Mouse (Mus musculus): ENCODE data around the gene Tas1r1.

Gene Tas1r1

DNA sequence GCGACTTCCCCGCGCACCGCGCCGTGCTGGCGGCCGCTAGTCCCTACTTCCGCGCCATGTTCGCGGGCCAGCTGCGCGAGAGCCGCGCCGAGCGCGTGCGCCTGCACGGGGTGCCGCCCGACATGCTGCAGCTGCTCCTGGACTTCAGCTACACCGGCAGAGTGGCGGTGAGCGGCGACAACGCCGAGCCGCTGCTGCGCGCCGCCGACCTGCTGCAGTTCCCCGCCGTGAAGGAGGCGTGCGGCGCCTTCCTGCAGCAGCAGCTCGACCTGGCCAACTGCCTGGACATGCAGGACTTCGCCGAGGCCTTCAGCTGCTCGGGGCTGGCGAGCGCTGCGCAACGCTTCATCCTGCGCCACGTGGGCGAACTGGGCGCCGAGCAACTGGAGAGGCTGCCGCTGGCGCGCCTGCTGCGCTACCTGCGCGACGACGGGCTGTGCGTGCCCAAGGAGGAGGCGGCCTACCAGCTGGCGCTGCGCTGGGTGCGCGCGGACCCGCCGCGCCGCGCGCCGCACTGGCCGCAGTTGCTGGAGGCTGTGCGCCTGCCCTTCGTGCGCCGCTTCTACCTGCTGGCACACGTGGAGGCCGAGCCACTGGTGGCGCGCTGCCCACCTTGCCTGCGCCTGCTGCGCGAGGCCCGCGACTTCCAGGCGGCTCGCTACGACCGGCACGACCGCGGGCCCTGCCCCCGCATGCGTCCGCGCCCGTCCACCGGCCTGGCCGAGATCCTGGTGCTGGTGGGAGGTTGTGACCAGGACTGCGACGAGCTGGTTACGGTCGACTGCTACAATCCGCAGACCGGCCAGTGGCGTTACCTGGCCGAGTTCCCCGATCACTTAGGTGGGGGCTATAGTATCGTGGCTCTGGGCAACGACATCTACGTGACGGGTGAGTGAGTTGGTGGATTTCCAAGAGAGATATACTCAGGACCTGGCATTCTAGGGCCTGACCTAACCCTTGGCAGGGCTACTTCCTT is 29.0 kb downstream of the Tas1r1 start:
- DNase-seq: peak; percentile 46 to 55

DNA sequence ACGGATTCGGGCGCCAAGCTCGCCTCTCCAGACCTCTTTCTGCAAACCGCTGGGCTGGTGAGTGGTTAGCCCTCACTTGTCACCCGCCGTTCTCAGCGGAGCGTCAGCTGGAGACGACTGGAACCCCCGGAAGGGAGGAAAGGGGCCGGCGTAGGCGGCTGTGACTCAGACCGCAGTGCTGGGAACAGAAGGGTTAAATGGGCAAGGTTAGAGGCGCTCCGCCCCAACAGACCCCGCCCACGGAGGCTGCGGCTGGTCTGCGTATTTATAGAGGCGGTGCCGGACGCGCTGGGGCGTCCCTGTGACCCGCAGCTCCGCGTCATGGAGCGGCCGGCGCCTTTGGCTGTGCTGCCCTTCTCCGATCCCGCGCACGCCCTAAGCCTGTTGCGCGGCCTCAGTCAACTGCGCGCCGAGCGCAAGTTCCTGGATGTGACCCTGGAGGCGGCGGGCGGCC is 29.7 kb downstream of the Tas1r1 start, which contains the start of gene Klhl21:
Gene Klhl21, plus strand, starts transcription at position 182 of the 454 bp plus-strand sequence.
- DNase-seq: peak; percentile 94

DNA sequence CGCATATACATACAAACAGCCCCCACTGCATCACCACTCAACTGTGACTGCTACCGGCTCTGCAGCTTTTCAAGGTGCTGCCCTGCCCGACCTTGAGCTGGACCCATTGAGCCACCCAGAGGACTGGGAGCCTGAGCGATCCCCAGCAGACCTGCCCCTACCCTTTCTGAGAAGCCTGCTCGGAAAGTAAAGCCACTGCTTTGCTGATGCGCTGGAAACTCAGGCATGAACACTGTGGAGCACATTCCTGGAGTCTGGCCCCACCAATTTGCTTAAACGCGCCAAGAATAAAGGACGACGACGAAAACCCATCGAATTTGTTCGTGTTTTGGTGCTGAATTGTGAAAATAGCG is 30.2 kb downstream of the Tas1r1 start:
- DNase-seq: no peak

DNA sequence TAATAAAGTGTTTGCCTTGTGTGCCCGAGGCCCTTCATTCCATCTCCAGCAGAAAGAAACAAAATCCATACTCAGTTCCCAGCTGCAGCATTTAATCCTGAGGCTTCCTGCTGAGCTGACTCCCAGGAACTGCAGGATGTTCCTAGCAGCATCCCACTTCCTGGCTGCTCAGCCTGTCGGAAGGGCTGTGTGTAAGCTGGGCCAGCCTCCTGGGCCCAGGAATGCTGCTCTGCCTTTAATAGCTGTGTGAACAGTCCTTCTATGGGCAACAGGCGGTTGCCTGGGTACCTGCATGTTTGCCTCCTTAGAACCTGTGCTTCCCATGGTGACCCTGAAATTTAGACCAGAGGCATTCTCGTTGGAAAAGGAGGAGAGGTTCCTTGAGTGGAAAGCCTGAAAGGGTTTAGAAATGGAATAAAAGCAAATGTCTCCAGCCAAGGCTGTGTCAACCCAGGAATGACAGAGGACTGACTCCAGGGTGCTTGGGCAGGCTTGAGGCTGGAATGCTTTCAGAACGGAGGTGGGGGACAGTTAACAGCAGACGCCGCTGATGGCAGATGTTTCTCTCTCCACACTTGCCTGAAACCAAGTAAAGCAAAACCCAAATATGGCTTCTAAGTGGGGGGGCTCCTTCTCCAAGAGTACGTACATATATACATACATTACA is 30.8 kb downstream of the Tas1r1 start:
- peak; percentile 47 to 67 for DNase-seq

DNA sequence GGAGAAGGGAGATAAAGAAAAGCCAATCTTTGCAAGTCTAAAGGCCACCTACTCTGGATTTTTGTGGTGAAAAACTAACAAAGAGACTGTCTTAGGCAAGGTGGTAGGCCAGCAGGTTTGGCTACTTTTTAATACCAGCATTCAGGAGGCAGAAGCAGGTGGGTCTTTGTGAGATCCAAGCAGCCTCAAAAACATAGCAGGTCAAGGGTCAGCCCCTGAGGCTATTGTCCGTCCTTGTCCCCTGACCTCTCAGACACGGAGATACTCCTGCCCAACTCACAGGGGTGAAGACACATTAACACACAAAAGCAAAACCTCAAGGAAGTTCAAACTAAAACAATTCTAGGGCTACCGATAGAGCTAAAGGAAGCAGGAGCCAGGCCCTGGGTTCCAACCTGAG is 31.6 kb downstream of the Tas1r1 start:
- no peak for DNase-seq

DNA sequence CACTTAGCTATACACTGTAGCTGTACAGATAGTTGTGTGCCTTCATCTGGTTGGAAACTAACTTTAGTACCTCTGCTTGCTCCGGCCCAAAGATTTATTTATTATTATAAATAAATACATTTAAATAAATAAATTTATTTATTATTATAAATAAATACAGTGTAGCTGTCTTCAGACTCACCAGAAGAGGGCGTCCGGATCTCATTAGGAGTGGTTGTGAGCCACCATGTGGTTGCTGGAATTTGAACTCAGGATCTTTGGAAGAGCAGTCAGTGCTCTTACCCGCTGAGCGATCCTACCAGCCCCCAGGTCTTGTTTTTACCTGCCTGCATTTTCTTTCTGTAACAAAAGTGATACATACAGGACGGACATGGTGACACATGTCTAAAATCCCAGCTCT is 32.2 kb downstream of the Tas1r1 start:
- DNase-seq: no peak

DNA sequence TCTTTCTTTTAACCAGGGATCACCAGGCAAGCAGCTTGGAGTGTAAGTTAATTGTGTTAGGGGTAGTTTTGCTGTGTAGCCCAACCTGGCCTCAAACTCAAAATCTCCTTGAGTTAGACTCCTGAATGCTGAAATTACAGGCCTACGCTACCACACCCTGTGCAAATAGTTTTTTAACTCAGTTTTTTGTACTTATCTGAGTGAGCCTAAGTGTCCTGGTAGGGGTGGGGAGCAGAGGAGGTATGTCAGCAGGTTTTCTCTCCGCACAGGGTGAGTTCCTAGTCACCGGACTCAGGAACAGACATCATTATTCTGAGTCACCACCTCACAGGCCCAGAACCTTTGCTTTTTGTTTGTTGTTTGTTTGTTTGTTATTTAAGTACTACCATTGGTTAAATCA is 36.3 kb downstream of the Tas1r1 start:
- no peak for DNase-seq

DNA sequence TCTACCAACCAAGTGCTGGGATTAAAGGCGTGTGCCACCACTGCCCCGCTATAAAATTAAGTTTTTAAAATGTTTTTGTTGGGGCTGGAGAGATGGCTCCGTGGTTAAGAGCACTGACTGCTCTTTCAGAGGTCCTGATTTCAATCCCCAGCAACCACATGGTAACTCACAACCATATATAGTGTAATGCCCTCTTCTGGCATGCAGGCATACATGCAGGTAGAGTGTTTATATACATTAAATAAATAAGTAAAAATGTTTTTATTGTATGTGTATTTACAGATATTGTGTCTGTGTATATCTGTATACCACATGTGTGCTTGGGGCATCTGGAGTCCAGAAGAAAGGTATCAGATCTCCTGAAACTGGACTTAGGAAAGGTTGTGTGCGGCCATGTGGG is 37.0 kb downstream of the Tas1r1 start:
- no peak for DNase-seq

DNA sequence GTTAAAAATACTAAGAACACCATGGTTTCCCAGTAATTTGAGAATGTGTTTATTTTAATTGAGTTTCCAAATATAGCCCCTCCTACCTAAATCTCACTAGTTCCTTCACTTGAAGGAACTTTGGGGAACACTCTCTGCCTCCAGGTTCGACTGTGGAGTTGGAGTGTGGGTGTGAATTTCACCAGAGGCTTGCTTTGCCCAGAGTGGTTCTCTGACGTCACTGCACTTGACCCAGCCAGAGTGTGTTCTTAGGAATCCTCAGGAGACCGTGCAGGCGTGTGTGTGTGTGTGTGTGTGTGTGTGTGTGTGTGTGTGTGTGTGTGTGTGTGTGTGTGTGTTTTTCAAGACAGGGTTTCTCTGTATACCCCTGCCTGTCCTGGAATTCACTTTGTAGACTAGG is 37.5 kb downstream of the Tas1r1 start:
- no peak for DNase-seq

DNA sequence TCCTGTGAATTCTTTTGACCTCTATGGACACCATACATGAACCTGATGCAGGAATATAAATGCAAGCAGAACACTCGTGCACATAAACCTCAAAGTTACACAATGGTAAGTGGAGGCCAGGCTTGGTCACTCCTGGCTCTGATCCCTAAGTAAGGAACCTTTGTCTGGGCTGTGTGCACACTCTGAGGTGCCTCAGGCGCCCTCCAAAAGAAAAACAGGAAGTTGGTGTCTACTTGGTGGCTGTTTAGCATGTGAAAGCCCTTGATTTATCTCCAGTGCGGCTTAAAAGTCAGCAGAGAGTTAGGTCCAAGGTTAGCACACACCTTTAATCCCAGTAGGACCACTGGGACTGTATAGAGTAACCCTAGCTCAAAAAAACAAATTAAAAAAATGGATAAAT is 38.9 kb downstream of the Tas1r1 start:
- DNase-seq: no peak

DNA sequence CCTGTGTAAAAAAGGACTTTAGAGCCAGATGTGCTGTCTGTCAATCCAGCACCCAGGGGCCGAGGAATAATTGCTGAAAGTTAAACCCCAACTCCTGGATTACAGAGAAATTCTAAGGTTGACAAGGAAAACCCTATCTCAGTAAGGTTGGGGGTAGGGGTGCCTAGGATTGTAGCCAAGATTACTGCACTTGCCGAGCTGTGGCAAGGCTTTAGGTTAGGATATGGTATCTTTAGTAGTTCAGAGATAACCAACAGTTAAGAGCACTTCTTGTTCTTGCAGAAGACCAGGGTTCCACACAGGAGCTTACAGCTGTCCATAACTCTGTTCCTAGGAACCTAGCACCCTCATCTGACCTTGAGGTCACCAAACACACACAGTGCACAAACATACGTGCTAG is 40.7 kb downstream of the Tas1r1 start:
- no peak for DNase-seq

DNA sequence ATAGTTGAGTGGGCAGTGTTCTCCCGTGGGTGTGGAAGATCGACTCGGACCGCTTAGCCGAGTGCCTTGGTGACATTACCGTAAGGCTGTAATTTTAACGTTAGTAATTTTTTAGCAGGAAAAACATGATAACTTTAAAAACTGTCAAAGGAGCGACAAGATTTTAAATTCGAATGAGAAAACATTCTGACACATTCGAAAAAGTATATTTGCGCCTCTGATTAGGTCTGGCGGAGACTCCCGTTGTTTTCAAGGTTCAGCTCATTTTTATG is 41.5 kb downstream of the Tas1r1 start:
- DNase-seq: no peak

DNA sequence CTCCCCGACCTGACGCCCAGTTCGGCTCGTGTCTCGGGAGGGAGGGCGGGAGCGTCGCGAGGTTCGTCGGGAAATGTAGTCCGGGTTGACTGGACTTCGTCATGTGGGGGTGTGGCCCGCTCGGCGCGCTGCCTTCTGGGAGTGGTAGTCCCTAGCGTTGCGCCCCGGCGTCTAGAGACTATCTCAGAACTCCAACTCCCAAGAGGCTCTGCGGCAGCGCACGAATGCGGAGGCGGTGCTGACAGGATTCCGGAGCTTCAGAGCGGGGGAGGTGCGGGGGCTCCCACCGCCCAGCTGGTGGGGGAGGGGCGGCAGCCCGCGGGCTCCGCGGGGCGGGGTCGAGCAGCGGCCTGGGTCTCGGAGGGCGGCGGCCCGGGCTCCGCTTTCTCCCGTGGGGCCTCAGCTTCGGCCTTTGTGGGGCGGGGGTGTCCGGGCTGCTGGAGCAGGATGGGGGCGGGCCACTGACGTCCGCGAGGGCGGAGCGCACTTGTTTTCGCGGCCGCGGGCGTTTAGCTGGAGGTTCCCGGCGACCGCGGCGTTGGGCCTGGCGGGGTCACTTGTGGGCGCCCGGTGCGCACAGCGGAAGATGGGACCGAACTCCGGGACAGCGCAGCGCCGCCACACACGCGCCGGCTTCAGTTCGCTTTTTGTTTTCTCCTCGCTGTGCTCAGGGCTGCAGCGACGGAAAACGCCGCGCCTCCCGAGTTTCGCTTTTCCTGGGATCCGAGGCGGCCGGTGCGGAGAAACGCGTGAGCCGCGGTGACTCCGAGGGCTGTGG is 42.0 kb downstream of the Tas1r1 start, which contains the start of gene Phf13:
Gene Phf13, minus strand, starts transcription at position 86 of the 778 bp plus-strand sequence.
- peak; percentile 99 for DNase-seq

DNA sequence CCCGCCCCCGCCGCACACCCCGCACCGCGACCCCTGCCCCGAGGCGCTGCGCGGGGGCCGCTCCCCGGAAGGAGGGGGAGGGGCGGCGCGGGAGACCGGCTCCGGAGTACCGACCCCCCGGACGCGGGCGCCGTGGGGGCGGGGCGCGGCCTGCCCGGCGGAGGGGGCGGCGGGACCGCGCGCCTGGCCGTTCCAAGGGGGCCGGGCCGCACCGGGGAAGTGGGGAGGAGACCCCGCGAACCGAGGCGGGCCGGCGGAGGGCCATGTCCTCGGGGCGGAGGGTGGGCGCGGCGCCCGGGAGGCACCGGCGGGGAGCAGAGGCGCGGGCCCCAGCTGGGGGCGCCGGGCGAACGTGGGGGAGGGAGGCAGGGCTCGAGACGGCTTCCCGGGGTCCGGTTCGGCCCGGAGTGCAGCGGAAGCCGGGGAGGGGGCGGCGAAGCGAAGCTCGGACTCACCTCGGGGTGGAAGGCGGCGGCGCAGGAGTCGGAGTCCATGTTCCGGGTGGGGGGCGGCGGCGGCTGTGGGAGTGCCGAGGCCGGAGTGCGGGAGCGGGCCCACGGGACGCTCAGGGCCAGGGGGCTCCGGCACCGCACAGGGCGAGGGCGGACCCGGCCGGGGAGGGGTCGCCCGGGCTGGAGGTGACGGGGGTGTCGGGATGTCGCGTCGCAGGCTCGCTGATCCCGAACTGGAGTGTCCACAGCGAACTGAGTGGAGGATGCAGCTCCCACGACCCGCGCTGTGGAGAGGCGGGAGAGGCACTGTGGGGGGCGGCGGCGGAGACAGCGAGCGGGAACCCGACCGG is 42.8 kb downstream of the Tas1r1 start:
- no peak for DNase-seq

DNA sequence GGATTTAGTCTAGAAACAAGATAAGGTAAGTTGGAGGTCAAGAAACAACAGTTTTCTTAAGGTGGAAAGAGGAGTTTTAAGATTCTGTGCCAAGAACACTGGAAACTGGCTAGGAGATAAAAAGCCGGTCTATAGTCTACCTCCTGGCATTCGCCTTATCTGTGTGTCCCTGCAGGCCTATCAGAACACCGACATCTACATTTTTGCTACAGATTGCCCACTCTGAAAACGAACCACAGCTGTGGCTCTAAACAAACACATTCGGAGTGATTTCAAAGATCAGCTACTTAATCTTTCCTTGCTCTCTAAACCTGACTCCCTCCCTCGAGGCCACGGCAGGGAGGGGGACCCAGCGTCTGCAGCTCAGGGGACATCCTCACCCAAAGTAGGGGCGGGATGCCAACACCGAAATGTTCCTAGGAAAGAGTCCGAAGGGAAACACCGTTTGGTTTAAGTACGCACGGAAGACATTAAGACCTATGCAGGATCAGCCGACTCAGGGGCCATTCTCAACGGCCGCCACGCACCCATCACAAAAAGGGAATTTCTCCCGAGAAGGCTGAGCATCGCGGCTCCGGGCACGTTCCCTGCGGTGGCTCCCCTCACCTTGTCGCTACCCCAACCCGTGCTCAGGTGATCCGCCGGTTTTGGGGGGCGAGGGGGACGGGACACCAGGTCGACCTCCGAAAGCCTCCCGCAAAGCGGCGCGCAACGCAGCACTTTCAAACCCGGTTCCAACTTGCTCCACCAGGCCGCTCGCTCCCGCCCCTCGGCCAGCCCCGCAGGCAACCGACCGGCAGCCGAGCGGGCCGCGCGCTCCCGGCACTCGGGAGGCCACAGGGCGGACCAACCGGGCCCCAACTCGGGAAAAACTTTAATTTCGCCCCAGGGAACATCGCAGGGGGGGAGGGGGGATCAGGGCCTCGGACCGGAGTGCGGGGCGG is 43.9 kb downstream of the Tas1r1 start:
- no peak for DNase-seq

DNA sequence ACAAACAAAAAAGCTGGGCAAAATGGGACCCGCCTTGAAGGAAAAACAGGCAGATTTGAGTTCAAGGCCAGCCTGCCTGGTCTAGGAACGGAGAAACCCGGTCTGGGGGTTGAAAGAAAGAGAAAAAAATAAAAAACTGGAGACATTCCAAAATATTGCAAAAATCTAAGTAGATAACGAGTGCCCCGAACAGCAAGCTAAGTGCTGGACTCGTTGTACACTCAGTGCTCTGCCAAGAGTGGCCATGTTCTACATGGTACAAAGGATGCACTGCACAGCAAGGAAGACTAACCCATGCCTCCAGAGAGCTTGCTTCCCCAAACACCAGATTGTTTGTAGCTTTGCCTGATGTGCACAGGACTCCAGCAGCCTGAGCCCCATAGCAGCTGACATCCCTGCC is 45.3 kb downstream of the Tas1r1 start:
- DNase-seq: no peak

DNA sequence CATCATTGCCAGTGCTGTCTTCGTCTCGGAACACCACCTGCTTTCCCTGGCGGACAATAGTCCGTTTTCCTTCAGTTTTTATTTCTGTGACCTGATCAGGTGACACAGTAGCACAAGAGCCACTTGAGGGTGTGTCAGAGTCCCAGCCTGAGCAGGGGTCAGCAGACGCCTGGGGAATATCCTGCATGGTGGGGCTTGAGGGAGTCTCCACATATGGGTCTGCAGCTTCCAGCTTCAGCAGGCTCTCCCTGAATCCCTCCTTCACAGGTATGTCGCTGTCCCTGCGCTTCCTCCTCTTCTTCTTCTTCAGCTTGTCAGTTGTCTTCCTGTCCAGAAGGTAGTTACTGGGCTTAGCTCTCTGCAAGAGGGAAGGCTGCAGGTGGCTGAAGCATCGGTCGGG is 46.3 kb downstream of the Tas1r1 start:
- DNase-seq: no peak

DNA sequence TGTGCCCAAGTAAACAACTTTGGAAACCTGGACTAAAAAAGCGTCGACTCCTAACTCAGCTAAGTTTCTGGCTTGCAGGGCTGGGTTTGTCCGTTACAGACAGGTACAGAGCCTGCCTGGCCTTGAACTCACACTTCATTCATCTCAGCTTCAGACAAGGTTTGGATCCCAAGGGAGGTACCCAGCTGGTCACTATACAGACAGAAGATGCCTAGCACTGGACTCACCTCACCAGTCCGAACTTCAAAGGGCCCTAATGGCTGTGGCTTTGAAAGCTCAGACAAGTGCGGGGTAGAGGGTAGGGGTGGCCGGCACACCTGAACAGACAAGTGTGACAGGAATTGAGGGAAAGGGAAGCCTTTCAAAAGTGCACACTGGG is 49.3 kb downstream of the Tas1r1 start:
- DNase-seq: no peak

DNA sequence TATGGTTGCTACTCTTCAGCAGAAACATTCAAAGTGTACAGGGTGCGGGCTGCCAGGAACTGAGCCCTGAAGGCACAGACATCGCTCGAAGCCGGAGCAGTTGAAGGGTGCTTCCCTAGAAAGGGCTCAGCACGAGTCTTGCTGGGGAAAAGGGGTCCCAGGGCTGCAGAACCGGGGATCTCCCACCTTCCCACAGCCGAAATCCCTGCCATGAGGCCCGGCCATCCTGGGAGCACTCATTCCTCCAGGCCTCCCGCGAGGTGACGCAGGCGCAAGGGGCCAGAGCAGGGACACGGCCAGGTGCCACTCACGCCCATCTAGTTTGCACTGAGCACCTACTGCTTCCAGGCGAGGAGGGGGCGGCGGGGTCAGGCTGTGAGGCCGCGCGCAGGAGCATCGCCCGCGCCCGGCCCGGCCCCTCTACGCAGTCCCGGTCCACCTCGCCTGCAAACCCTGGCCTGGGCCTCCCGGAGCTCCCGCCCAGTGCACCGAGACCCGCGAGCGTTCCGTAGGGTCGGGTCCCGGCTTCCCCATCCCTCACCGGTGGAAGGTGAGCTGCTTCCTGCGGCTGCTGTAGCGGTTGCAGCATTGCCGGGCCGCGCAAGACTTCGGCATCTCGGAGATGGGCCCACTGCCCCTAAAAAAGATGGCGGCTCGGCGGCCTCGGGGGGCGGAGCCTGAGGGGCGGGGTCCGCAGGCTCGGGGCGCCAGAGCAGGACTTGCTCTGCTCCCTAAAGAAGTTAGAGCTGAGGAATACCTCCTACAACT is 49.8 kb downstream of the Tas1r1 start, which contains the start of gene Thap3:
Gene Thap3, minus strand, starts transcription at position 656 of the 768 bp plus-strand sequence.
- DNase-seq: peak; percentile 69 to 84

DNA sequence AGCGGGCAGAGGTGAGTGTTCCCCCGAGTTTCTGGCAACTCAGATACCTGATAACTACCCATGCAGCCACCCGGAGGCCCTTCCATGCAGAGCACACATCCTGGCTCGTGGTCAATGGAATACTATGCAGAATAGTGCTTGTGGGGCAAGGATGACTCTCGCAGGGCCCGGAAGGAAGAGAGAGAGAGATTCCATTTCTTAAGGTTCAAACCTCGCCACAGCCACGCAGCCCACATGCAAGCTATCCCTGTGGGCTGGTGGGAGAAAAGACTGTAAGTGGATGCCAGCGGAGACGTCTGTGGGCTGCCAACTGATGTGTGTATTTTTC is 50.4 kb downstream of the Tas1r1 start:
- no peak for DNase-seq

DNA sequence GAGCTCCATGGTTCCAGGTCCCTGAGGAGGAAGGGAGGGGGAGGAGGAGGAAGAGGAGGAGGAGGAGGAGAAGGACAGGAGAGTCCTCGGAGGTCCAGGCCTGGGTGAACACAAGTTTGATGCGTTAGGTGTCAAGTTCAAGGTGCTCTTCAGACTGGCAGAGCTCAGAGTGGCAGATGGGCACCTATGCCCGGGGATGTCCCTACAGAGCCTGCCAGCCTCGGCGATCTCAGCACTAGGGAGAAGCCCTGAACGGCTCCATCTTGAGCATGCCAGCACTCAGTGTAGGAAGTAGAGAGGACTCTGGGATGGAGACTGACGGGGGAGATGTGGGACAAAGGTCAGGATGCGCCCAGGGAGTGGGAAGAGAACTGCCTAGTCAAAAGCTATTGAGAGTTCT is 51.7 kb downstream of the Tas1r1 start:
- DNase-seq: no peak

Measured in kidney, adult 8-10 months (tissue).